In genomic region chr11:104318940-104319781, GRCm38 (mm10) we compare ENCODE assay signal across 8 mouse cellular contexts.
DNase-seq lines count a peak whose midpoint lies in the region; ATAC-seq and TF ChIP-seq lines count a peak whose summit lies in the region.

No protein-coding gene starts in this region.

- peak overlapping the region; percentile 41 for H3K4me3 ChIP-seq in spleen, adult 2 months (ENCODE audit: extremely low read depth, insufficient read depth, insufficient read length)
- peak overlapping the region; percentile 41 for H3K4me3 ChIP-seq in intestine, postnatal 0 days (ENCODE audit: low read depth, low read length)
- H3K4me3 ChIP-seq in stomach, embryonic 16.5 days (replicated peaks; ENCODE audit: low read length) = peak overlapping the region; percentile 49

- no peaks in the 10 kb centered on the region for H3K9me3 ChIP-seq in intestine, postnatal 0 days (ENCODE audit: control insufficient read depth)
- H3K9me3 ChIP-seq in stomach, embryonic 16.5 days (replicated peaks; ENCODE audit: control insufficient read depth, low read length) = no peaks in the 10 kb centered on the region

- H3K9ac ChIP-seq in intestine, postnatal 0 days (ENCODE audit: low read depth, low read length) = no peak overlapping the region
- peak overlapping the region; percentile 63 for H3K9ac ChIP-seq in stomach, embryonic 16.5 days (ENCODE audit: low read length)

- 3% methylated on average over 24 of the region's 24 CpGs for WGBS in spleen, adult 2 months
- 2% methylated on average over 24 of the region's 24 CpGs for WGBS in intestine, postnatal 0 days
- 2% methylated on average over 24 of the region's 24 CpGs for WGBS in stomach, embryonic 16.5 days

- TF ChIP-seq POLR2A in spleen, adult 2 months (IDR thresholded peaks at IDR 0.05; ENCODE audit: low read depth, low read length) = no peak

- no peaks in the 10 kb centered on the region for H3K36me3 ChIP-seq in spleen, adult 2 months (ENCODE audit: control insufficient read depth, insufficient read depth, low read length)
- H3K36me3 ChIP-seq in intestine, postnatal 0 days (ENCODE audit: control insufficient read depth, insufficient read depth) = no peaks in the 10 kb centered on the region
- no peaks in the 10 kb centered on the region for H3K36me3 ChIP-seq in stomach, embryonic 16.5 days (ENCODE audit: control insufficient read depth, insufficient read depth, low read length)

- H3K4me2 ChIP-seq in intestine, postnatal 0 days (replicated peaks; ENCODE audit: low read depth) = peak overlapping the region; percentile 82
- peak overlapping the region; percentile 77 for H3K4me2 ChIP-seq in stomach, embryonic 16.5 days (ENCODE audit: low read depth, low read length)

- peak; percentile 50; the same call in 1 of the 2 replicates for ATAC-seq in intestine, postnatal 0 days
- peak; percentile 51 for ATAC-seq in stomach, embryonic 16.5 days (ENCODE audit: insufficient read depth, low FRiP score)

- peaks cover 6% of the 10 kb centered on the region; the same call in 1 of the 2 replicates for H3K4me1 ChIP-seq in spleen, adult 2 months (ENCODE audit: control insufficient read depth, insufficient read depth, insufficient read length)
- H3K4me1 ChIP-seq in intestine, postnatal 0 days (replicated peaks; ENCODE audit: control insufficient read depth, insufficient read depth, low read length) = 0 out of 2 replicates have a peak, but pooled peaks cover 4% of the 10 kb centered on the region
- H3K4me1 ChIP-seq in stomach, embryonic 16.5 days (ENCODE audit: control insufficient read depth, insufficient read depth, low read length) = 0 out of 2 replicates have a peak, but pooled peaks cover 7% of the 10 kb centered on the region

- TF ChIP-seq CTCF in spleen, adult 2 months (IDR thresholded peaks at IDR 0.05; ENCODE audit: extremely low read depth, insufficient read depth, insufficient read length, insufficient replicate concordance) = no peak
- TF ChIP-seq CTCF in intestine, postnatal 0 days (IDR thresholded peaks at IDR 0.05; ENCODE audit: low read depth) = peak; percentile 37

- peaks cover 5% of the 10 kb centered on the region for H3K27me3 ChIP-seq in spleen, adult 2 months (ENCODE audit: control insufficient read depth, insufficient read depth, low read length)
- no peaks in the 10 kb centered on the region for H3K27me3 ChIP-seq in intestine, postnatal 0 days (replicated peaks; ENCODE audit: control insufficient read depth, insufficient read depth, low read length)
- H3K27me3 ChIP-seq in stomach, embryonic 16.5 days (ENCODE audit: control insufficient read depth, insufficient read depth, low read length) = no peaks in the 10 kb centered on the region; the same call in 1 of the 2 replicates

- DNase-seq in spleen, adult 2 months (ENCODE audit: low read depth in 1 of 2, low spot score in 2 of 2) = no peak
- DNase-seq in spleen, postnatal 4 days (ENCODE audit: low spot score in 2 of 2) = no peak
- DNase-seq in cerebellum, adult 9-10 months = peak; percentile 57
- peak; percentile 46 for DNase-seq in forelimb bud, embryonic 11.5 days (ENCODE audit: low read depth, low spot score)
- peak; percentile 55 for DNase-seq in lung, postnatal 36 days
- no peak for DNase-seq in c-Kit-positive CD71-positive TER-119-positive erythroid progenitor cells, embryonic 14.5 days (ENCODE audit: low spot score)

- no peak overlapping the region for H3K27ac ChIP-seq in spleen, adult 2 months (ENCODE audit: insufficient read depth, low read length)
- H3K27ac ChIP-seq in intestine, postnatal 0 days (ENCODE audit: low read depth, low read length) = peak overlapping the region; percentile 62
- peak overlapping the region; percentile 43 for H3K27ac ChIP-seq in stomach, embryonic 16.5 days (ENCODE audit: low read length)

Comparison
In these comparisons a context has a peak if more than half of its experiments do, and no peak if none do; other contexts are left out.
1. DNase-seq: peak in cerebellum, adult 9-10 months (single experiment), forelimb bud, embryonic 11.5 days (single experiment) and lung, postnatal 36 days (single experiment); none in spleen, adult 2 months (0 of 2), spleen, postnatal 4 days (0 of 2) and c-Kit-positive CD71-positive TER-119-positive erythroid progenitor cells, embryonic 14.5 days (single experiment).
2. Peak in every context shown above with its lines, with median percentiles within 50 percentile points of each other: H3K4me3 ChIP-seq.